In genomic region chr11:8607123-8607522, GRCm38 (mm10) we compare ENCODE assay signal across 32 mouse cellular contexts.
"Had no signal": no experiment of that assay in that cellular context is flagged by ENCODE, and none has a peak within 500 bp of the region (broad histone marks: within the 10 kb centered on the region; RNA-seq: fewer than 3 reads in every experiment).

No protein-coding gene starts in this region.

- H3K4me3 ChIP-seq: heart, embryonic 12.5 days; heart, embryonic 13.5 days; heart, embryonic 15.5 days; hindbrain, embryonic 10.5 days; hindbrain, embryonic 12.5 days; hindbrain, embryonic 13.5 days; hindbrain, embryonic 15.5 days; intestine, embryonic 15.5 days; kidney, embryonic 15.5 days; layer of hippocampus, adult 2 months; left cerebral cortex, adult 2 months had no signal

- H3K4me2 ChIP-seq: heart, embryonic 11.5 days; heart, embryonic 12.5 days; heart, embryonic 13.5 days; heart, embryonic 15.5 days; hindbrain, embryonic 12.5 days; hindbrain, embryonic 13.5 days; hindbrain, embryonic 14.5 days; hindbrain, embryonic 15.5 days; intestine, embryonic 15.5 days; kidney, embryonic 15.5 days had no signal

- H3K36me3 ChIP-seq: heart, embryonic 15.5 days; hindbrain, embryonic 12.5 days; hindbrain, embryonic 13.5 days; hindbrain, embryonic 15.5 days had no signal

- H3K27ac ChIP-seq: heart, embryonic 13.5 days; heart, embryonic 15.5 days; hindbrain, embryonic 10.5 days; hindbrain, embryonic 12.5 days; hindbrain, embryonic 13.5 days; hindbrain, embryonic 14.5 days; hindbrain, embryonic 15.5 days; hindbrain, postnatal 0 days; intestine, embryonic 15.5 days; kidney, embryonic 15.5 days; kidney, postnatal 0 days; layer of hippocampus, adult 2 months; left cerebral cortex, adult 2 months had no signal

- ATAC-seq: hindbrain, embryonic 16.5 days; hindbrain, postnatal 0 days; inflammation-experienced regulatory T-cells, adult 6 months; intestine, embryonic 15.5 days had no signal

- H3K27me3 ChIP-seq: heart, embryonic 12.5 days; heart, embryonic 13.5 days; heart, embryonic 15.5 days; hindbrain, embryonic 12.5 days; hindbrain, embryonic 15.5 days; intestine, embryonic 15.5 days; kidney, embryonic 15.5 days had no signal

- H3K9me3 ChIP-seq: heart, embryonic 12.5 days; heart, embryonic 13.5 days; heart, embryonic 15.5 days; hindbrain, embryonic 10.5 days; hindbrain, embryonic 12.5 days; hindbrain, embryonic 13.5 days; hindbrain, embryonic 15.5 days; intestine, embryonic 15.5 days; kidney, embryonic 15.5 days had no signal

- H3K4me1 ChIP-seq: hindbrain, embryonic 12.5 days; hindbrain, embryonic 15.5 days had no signal

- H3K9ac ChIP-seq: heart, embryonic 12.5 days; heart, embryonic 13.5 days; heart, embryonic 15.5 days; hindbrain, embryonic 12.5 days; hindbrain, embryonic 13.5 days; hindbrain, embryonic 14.5 days; hindbrain, embryonic 15.5 days; intestine, embryonic 15.5 days; kidney, embryonic 15.5 days had no signal

- DNase-seq: heart, postnatal 10 days; heart, postnatal 14 days; heart, postnatal 36 days; heart, postnatal 4 days; kidney, adult 11 months; kidney, adult 18-20 months; kidney, adult 2 months; kidney, adult 8-10 months; kidney, adult 9 months; kidney, postnatal 10 days; kidney, postnatal 14 days; kidney, postnatal 36 days; kidney, postnatal 4 days; layer of hippocampus, adult 9-11 months; layer of hippocampus, postnatal 36 days had no signal
